Mouse (Mus musculus) thymus, postnatal 10 days (tissue): Measurements from ENCODE around the gene Xylt2.
A peak's percentile ranks its signal among the peaks of the same experiment; 100 is the strongest.
"Not testable (repeated sequence)": the region's sequence is repeated elsewhere in the genome, so short reads cannot be mapped to it uniquely, and the experiment has no call there.

Experiments used
- DNase-seq, 2 experiments: peaks; one replicate each; pipeline ENCODE4 v3.0.0; 2021; ENCODE audit warnings: low spot score in 2 of 2

The Xylt2 gene

GRCm38 (mm10) chr11:94676754-94677606 lies at the start of gene Xylt2:
Gene Xylt2 (minus strand): TSS chr11:94677515.
- peak; percentile 87 to 92 for DNase-seq

- peak; percentile 30 to 38 for DNase-seq
Observed at GRCm38 (mm10) chr11:94719216-94719615, 41.9 kb upstream of the Xylt2 start.

GRCm38 (mm10) chr11:94718113-94718909 lies 41.0 kb upstream of the Xylt2 start:
- no peak for DNase-seq

GRCm38 (mm10) chr11:94717239-94717638 lies 39.9 kb upstream of the Xylt2 start:
- no peak for DNase-seq

- peak; percentile 20 to 50 for DNase-seq
Observed at GRCm38 (mm10) chr11:94716754-94717153, 39.4 kb upstream of the Xylt2 start.

- no peak for DNase-seq
Observed at GRCm38 (mm10) chr11:94715622-94716021, 38.3 kb upstream of the Xylt2 start.

GRCm38 (mm10) chr11:94713246-94713860 lies 36.0 kb upstream of the Xylt2 start:
- DNase-seq, result no peak

- DNase-seq, result no peak
Observed at GRCm38 (mm10) chr11:94704472-94704871, 27.2 kb upstream of the Xylt2 start, which contains the start of gene Gm11541. Gene Gm11541 (minus strand): TSS chr11:94704499.

- DNase-seq, result peak in 1 of 2 experiments; percentile 43
Observed at GRCm38 (mm10) chr11:94704020-94704419, 26.7 kb upstream of the Xylt2 start.

GRCm38 (mm10) chr11:94702216-94702610 lies 24.9 kb upstream of the Xylt2 start:
- DNase-seq, result no peak

- no peak for DNase-seq
Observed at GRCm38 (mm10) chr11:94701401-94702215, 24.3 kb upstream of the Xylt2 start.

- no peak for DNase-seq
Observed at GRCm38 (mm10) chr11:94699399-94699798, 22.1 kb upstream of the Xylt2 start.

- DNase-seq, result peak; percentile 65 to 70
Observed at GRCm38 (mm10) chr11:94697703-94698464, 20.6 kb upstream of the Xylt2 start.

GRCm38 (mm10) chr11:94697140-94697539 lies 19.8 kb upstream of the Xylt2 start:
- DNase-seq, result peak in 1 of 2 experiments; percentile 34

GRCm38 (mm10) chr11:94695508-94695907 lies 18.2 kb upstream of the Xylt2 start:
- DNase-seq, result no peak

GRCm38 (mm10) chr11:94692502-94692901 lies 15.2 kb upstream of the Xylt2 start:
- DNase-seq, result not testable (repeated sequence)

GRCm38 (mm10) chr11:94687178-94687577 lies 9.9 kb upstream of the Xylt2 start:
- no peak for DNase-seq

GRCm38 (mm10) chr11:94682427-94682826 lies 5.1 kb upstream of the Xylt2 start:
- DNase-seq, result no peak

- DNase-seq, result no peak
Observed at GRCm38 (mm10) chr11:94681640-94682039, 4.3 kb upstream of the Xylt2 start.

GRCm38 (mm10) chr11:94680639-94681038 lies 3.3 kb upstream of the Xylt2 start:
- DNase-seq, result no peak
